Mouse (Mus musculus): Measurements from ENCODE around the gene Dtd2. TPM values are rescaled to one million over a fixed set of nuclear protein-coding genes. Genes with fewer than 3 reads are reported as not detected.
A peak's percentile ranks its signal among the peaks of the same experiment; 100 is the strongest.

Gene Dtd2
- total and polyA plus RNA-seq, 3 experiments: 15.5 to 22.4 TPM; not detected in 1

DNA sequence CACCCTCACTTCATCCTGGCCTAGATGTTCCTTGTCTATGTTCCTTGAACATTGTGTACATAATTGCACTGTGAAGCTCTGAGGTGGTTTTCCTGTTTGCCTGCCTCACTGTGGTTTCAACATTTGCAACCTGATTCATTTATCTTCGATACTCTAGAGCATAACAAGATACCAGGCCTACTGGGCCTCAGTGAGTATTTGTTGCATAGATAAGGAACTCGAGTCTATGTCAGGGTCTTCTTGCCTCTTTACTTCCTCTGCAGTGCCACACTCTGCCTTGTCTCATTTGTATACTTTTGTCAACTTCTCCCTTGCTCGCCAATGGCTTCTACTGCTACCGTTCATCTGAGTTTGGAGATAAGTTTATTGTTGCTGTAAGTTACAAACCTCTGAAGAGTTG, 40.1 kb upstream of the Dtd2 start:
- Histone ChIP-seq H3K9ac (ENCODE audit: control insufficient read depth, low read depth, low read length, poor library complexity, severe bottlenecking) (no peak overlapping the region), H3K36me3 (ENCODE audit: control insufficient read depth in 1 of 2, insufficient read depth in 2 of 2, low read length in 2 of 2) (peaks cover 0 to 7% of the 10 kb centered on the region in 2 experiments; a peak in 1 of 4 replicates), H3K27ac (ENCODE audit: control insufficient read depth, low read depth, low read length) (0 out of 2 replicates have a peak overlapping the region, but pooled peaks have one; percentile 20), H3K27me3 (ENCODE audit: control insufficient read depth in 1 of 2, insufficient read depth in 2 of 2, low read length in 2 of 2) (no peaks in the 10 kb centered on the region), H3K4me3 (ENCODE audit: control insufficient read depth in 1 of 2, insufficient read depth in 1 of 2, low read depth in 2 of 2, low read length in 2 of 2) (no peak overlapping the region), H3K4me1 (ENCODE audit: control insufficient read depth in 1 of 2, insufficient read depth in 2 of 2, low read length in 2 of 2) (peaks cover 0 to 11% of the 10 kb centered on the region in 2 experiments; a peak in 1 of 4 replicates), H3K9me3 (replicated peaks; ENCODE audit: insufficient read depth, low read length) (no peaks in the 10 kb centered on the region), H3K79me2 (ENCODE audit: control insufficient read depth, insufficient read depth, low read length, poor library complexity) (no peaks in the 10 kb centered on the region)
- peak; percentile 59 for DNase-seq (ENCODE audit: low read depth, low spot score)
- TF ChIP-seq EP300 (IDR thresholded peaks at IDR 0.05; ENCODE audit: low read depth in 1 of 2, low read length in 2 of 2) (peak; percentile 67 to 70), USF1 (IDR thresholded peaks at IDR 0.05; ENCODE audit: low read depth, low read length) (no peak), GATA1 (IDR thresholded peaks at IDR 0.05; ENCODE audit: low read depth, low read length) (peak; percentile 85), ZNF384 (IDR thresholded peaks at IDR 0.05; ENCODE audit: low read depth, low read length) (no peak), ETS1 (IDR thresholded peaks at IDR 0.05; ENCODE audit: low read depth, low read length) (0 out of 2 replicates have a peak, but pooled peaks have one; percentile 29), TBP (IDR thresholded peaks at IDR 0.05; ENCODE audit: low read depth, low read length) (no peak), TCF12 (IDR thresholded peaks at IDR 0.05; ENCODE audit: low read depth, low read length) (0 out of 2 replicates have a peak, but pooled peaks have one; percentile 36), ZKSCAN1 (IDR thresholded peaks at IDR 0.05; ENCODE audit: low read depth, low read length) (no peak), ZMIZ1 (IDR thresholded peaks at IDR 0.05; ENCODE audit: low read depth, low read length) (no peak), JUND (IDR thresholded peaks at IDR 0.05; ENCODE audit: low read depth, low read length) (no peak), BHLHE40 (IDR thresholded peaks at IDR 0.05; ENCODE audit: borderline replicate concordance, low read depth, low read length) (no peak), RCOR1 (IDR thresholded peaks at IDR 0.05; ENCODE audit: low read depth, low read length) (peak; percentile 70), MYB (IDR thresholded peaks at IDR 0.05; ENCODE audit: low read depth, low read length) (no peak)

DNA sequence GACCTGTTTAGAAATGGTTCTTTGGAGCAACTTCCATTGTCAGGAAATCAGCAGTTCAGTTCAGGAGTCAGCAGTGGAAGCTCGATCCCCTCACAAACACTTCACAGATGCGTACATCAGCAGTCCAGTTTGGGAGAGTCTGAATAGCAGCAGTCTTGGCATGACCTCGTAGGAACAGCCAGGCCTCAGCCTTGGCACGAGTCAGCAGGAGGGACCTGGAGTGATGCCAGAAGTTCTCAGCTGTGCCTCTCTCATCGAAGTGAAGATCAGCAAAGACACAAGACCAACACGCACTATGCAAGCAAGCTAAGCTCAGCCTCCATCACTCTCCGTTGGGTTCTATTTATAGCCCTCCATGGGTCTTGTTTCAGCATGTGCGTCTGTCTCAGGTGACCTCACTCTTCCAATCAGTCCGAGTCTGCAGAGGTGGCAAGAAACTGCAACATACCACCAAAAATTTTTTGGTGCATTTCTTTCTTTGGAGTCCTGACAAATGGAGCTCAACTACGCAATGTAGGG, 36.6 kb upstream of the Dtd2 start:
- Histone ChIP-seq H3K9ac (ENCODE audit: control insufficient read depth, low read depth, low read length, poor library complexity, severe bottlenecking) (no peak overlapping the region), H3K79me2 (ENCODE audit: control insufficient read depth, insufficient read depth, low read length, poor library complexity) (no peaks in the 10 kb centered on the region), H3K36me3 (ENCODE audit: control insufficient read depth in 1 of 2, insufficient read depth in 2 of 2, low read length in 2 of 2) (peaks cover 0 to 7% of the 10 kb centered on the region in 2 experiments; a peak in 1 of 4 replicates), H3K27me3 (ENCODE audit: control insufficient read depth in 1 of 2, insufficient read depth in 2 of 2, low read length in 2 of 2) (peaks cover 0 to 2% of the 10 kb centered on the region in 2 experiments; a peak in 3 of 4 replicates), H3K9me3 (replicated peaks; ENCODE audit: insufficient read depth, low read length) (no peaks in the 10 kb centered on the region), H3K4me3 (ENCODE audit: control insufficient read depth in 1 of 2, insufficient read depth in 1 of 2, low read depth in 2 of 2, low read length in 2 of 2) (no peak overlapping the region), H3K27ac (ENCODE audit: control insufficient read depth, low read depth, low read length) (no peak overlapping the region), H3K4me1 (ENCODE audit: control insufficient read depth in 1 of 2, insufficient read depth in 2 of 2, low read length in 2 of 2) (peaks cover 0 to 11% of the 10 kb centered on the region in 2 experiments; a peak in 1 of 4 replicates)
- TF ChIP-seq MAZ (IDR thresholded peaks at IDR 0.05; ENCODE audit: low read depth, low read length) (no peak), RAD21 (IDR thresholded peaks at IDR 0.05; ENCODE audit: low read depth, low read length) (no peak), ZC3H11A (IDR thresholded peaks at IDR 0.05; ENCODE audit: low read depth, low read length) (no peak), POLR2AphosphoS5 (IDR thresholded peaks at IDR 0.05; ENCODE audit: borderline replicate concordance, low read depth, low read length) (no peak), ETS1 (IDR thresholded peaks at IDR 0.05; ENCODE audit: low read depth, low read length) (0 out of 2 replicates have a peak, but pooled peaks have one; percentile 19)
- peak; percentile 29 for DNase-seq (ENCODE audit: low read depth, low spot score)

Data from MEL (cell line).